Mouse (Mus musculus) liver, adult 2 months (tissue): ENCODE results near the gene Ciita. TPM values are rescaled to one million over a fixed set of nuclear protein-coding genes. Genes with fewer than 3 reads are reported as not detected.

Source experiments
- DNase-seq: peaks from one replicate; pipeline ENCODE4 v3.0.0-alpha.2; 2011; ENCODE audit warnings: low read depth, low spot score; ENCODE audit errors: extremely low read depth
- H3K27ac ChIP-seq: fragments of 200-500 bp; replicated peaks from 2 replicates; pipeline ENCODE4 v1.5.1; 2012; ENCODE audit warnings: low read depth, mild to moderate bottlenecking, control low read depth, inconsistent platforms, low read length; ENCODE audit not compliant: insufficient read depth
- H3K27me3 ChIP-seq: fragments of 200-500 bp; 2 replicates; pipeline ENCODE4 v1.6.1; 2012; ENCODE audit warnings: mild to moderate bottlenecking, moderate library complexity, low read length, inconsistent platforms; ENCODE audit not compliant: control insufficient read depth, insufficient read depth
- H3K36me3 ChIP-seq: fragments of 200-500 bp; 2 replicates; pipeline ENCODE4 v1.6.1; 2012; ENCODE audit warnings: low read length, inconsistent platforms; ENCODE audit not compliant: control insufficient read depth, insufficient read depth
- H3K4me1 ChIP-seq: fragments of 200-500 bp; 2 replicates; pipeline ENCODE4 v1.6.1; 2011; ENCODE audit warnings: low read length; ENCODE audit not compliant: control insufficient read depth, insufficient read depth
- H3K4me3 ChIP-seq: fragments of 200-500 bp; 2 replicates; pipeline ENCODE4 v1.5.1; 2011; ENCODE audit warnings: low read depth, mild to moderate bottlenecking, control low read depth, low read length, moderate library complexity; ENCODE audit not compliant: insufficient read depth
- H3K79me2 ChIP-seq: fragments of 200-500 bp; 2 replicates; pipeline ENCODE4 v1.6.1; 2012; ENCODE audit warnings: inconsistent platforms, mild to moderate bottlenecking, low read length, moderate library complexity; ENCODE audit not compliant: control insufficient read depth, insufficient read depth
- H3K9ac ChIP-seq: fragments of 200-500 bp; 2 replicates; pipeline ENCODE4 v1.6.1; 2012; ENCODE audit warnings: low read depth, mild to moderate bottlenecking, control low read depth, inconsistent platforms, low read length
- CTCF ChIP-seq: fragments of 200-500 bp; IDR thresholded peaks from 2 replicates; pipeline ENCODE4 v1.5.1; 2011; ENCODE audit warnings: low read depth, low read length, control low read depth
- POLR2A ChIP-seq: fragments of 200-500 bp; IDR thresholded peaks from 2 replicates; pipeline ENCODE4 v1.6.1; 2011; ENCODE audit warnings: low read length, control low read depth; ENCODE audit not compliant: insufficient read depth; ENCODE audit errors: extremely low read depth
- WGBS: fragments of 180-500 bp; shearing (Covaris S2); methylation state at CpG from one replicate; pipeline ENCODE4 v1.1.7; 2018; 5-methylcytosine and 5-hydroxymethylcytosine counted together
- polyA plus RNA-seq: library from polyadenylated mRNA; depleted of rRNA; stranded (reverse); fragments of >200 nt; gene quantifications from 2 replicates; pipeline ENCODE4 v1.2.3, GENCODE M21; 2012
- total RNA-seq: library from RNA; depleted of rRNA; stranded (reverse); fragments of >200 nt; gene quantifications from 2 replicates; pipeline ENCODE4 v1.2.3, GENCODE M21; 2014

The Ciita gene
- total and polyA plus RNA-seq, 2 experiments, result 1.0 to 1.1 TPM

GRCm38 (mm10) chr16:10533781-10534180 is 53.9 kb downstream of the Ciita start:
- Histone ChIP-seq H3K27ac (peak overlapping the region; percentile 37), H3K36me3 (peaks cover 3% of the 10 kb centered on the region; the same call in 1 of the 2 replicates), H3K4me1 (peaks cover 34% of the 10 kb centered on the region), H3K27me3 (no peaks in the 10 kb centered on the region), H3K9ac (no peak overlapping the region), H3K79me2 (peaks cover 24% of the 10 kb centered on the region; the same call in 1 of the 2 replicates), H3K4me3 (no peak overlapping the region)
- DNase-seq, result peak; percentile 97
- no peak for TF ChIP-seq CTCF
- TF ChIP-seq POLR2A, result no peak
- 56% methylated on average over 4 of the region's 4 CpGs for WGBS

GRCm38 (mm10) chr16:10534567-10534966 is 54.7 kb downstream of the Ciita start:
- TF ChIP-seq POLR2A, result no peak
- no peak for TF ChIP-seq CTCF
- H3K27me3 ChIP-seq, result no peaks in the 10 kb centered on the region
- H3K4me1 ChIP-seq, result peaks cover 39% of the 10 kb centered on the region
- 39% methylated on average over 7 of the region's 7 CpGs for WGBS
- H3K36me3 ChIP-seq, result peaks cover 3% of the 10 kb centered on the region; the same call in 1 of the 2 replicates
- DNase-seq, result no peak
- no peak overlapping the region for H3K27ac ChIP-seq
- no peak overlapping the region for H3K9ac ChIP-seq
- peaks cover 27% of the 10 kb centered on the region; the same call in 1 of the 2 replicates for H3K79me2 ChIP-seq
- no peak overlapping the region for H3K4me3 ChIP-seq

GRCm38 (mm10) chr16:10536323-10536722 is 56.5 kb downstream of the Ciita start:
- TF ChIP-seq POLR2A (no peak), CTCF (no peak)
- DNase-seq, result peak; percentile 45
- Histone ChIP-seq H3K27ac (no peak overlapping the region), H3K79me2 (peaks cover 45% of the 10 kb centered on the region; the same call in 1 of the 2 replicates), H3K36me3 (no peaks in the 10 kb centered on the region; the same call in 1 of the 2 replicates), H3K27me3 (no peaks in the 10 kb centered on the region), H3K4me3 (no peak overlapping the region), H3K9ac (no peak overlapping the region), H3K4me1 (peaks cover 55% of the 10 kb centered on the region)
- WGBS, result 15% methylated on average over 5 of the region's 5 CpGs

- H3K4me1 ChIP-seq, result peaks cover 57% of the 10 kb centered on the region
- no peak overlapping the region for H3K9ac ChIP-seq
- H3K27ac ChIP-seq, result no peak overlapping the region
- WGBS, result 32% methylated on average over 3 of the region's 3 CpGs
- H3K27me3 ChIP-seq, result no peaks in the 10 kb centered on the region
- H3K4me3 ChIP-seq, result no peak overlapping the region
- DNase-seq, result peak; percentile 96
- TF ChIP-seq POLR2A, result no peak
- no peak for TF ChIP-seq CTCF
- no peaks in the 10 kb centered on the region; the same call in 1 of the 2 replicates for H3K36me3 ChIP-seq
- H3K79me2 ChIP-seq, result peaks cover 48% of the 10 kb centered on the region; the same call in 1 of the 2 replicates
Measured at GRCm38 (mm10) chr16:10536961-10537360, 57.1 kb downstream of the Ciita start.

- peak overlapping the region; percentile 86 for H3K9ac ChIP-seq
- H3K4me1 ChIP-seq, result peaks cover 42% of the 10 kb centered on the region
- peaks cover 43% of the 10 kb centered on the region; the same call in 1 of the 2 replicates for H3K79me2 ChIP-seq
- TF ChIP-seq POLR2A (no peak), CTCF (no peak)
- no peaks in the 10 kb centered on the region; the same call in 1 of the 2 replicates for H3K36me3 ChIP-seq
- H3K27me3 ChIP-seq, result no peaks in the 10 kb centered on the region
- H3K4me3 ChIP-seq, result peak overlapping the region; percentile 77
- DNase-seq, result peak; percentile 44
- peak overlapping the region; percentile 75 for H3K27ac ChIP-seq
- 33% methylated on average over 16 of the region's 16 CpGs for WGBS
Measured at GRCm38 (mm10) chr16:10540763-10541597, 61.1 kb downstream of the Ciita start.

- peak; percentile 76 for DNase-seq
- H3K79me2 ChIP-seq, result peaks cover 47% of the 10 kb centered on the region; the same call in 1 of the 2 replicates
- H3K27ac ChIP-seq, result peak overlapping the region; percentile 75
- H3K4me3 ChIP-seq, result peak overlapping the region; percentile 77
- H3K4me1 ChIP-seq, result peaks cover 38% of the 10 kb centered on the region
- no peak for TF ChIP-seq CTCF
- no peak for TF ChIP-seq POLR2A
- 10% methylated on average over 7 of the region's 7 CpGs for WGBS
- no peaks in the 10 kb centered on the region for H3K27me3 ChIP-seq
- peak overlapping the region; percentile 86 for H3K9ac ChIP-seq
- H3K36me3 ChIP-seq, result no peaks in the 10 kb centered on the region
Measured at GRCm38 (mm10) chr16:10541598-10541930, 61.7 kb downstream of the Ciita start.
